Mouse (Mus musculus): ENCODE results near the gene Fmo1. TPM values are rescaled to one million over a fixed set of nuclear protein-coding genes. Genes with fewer than 3 reads are reported as not detected.

Gene Fmo1
- polyA plus RNA-seq, 1 experiment = not detected

DNA sequence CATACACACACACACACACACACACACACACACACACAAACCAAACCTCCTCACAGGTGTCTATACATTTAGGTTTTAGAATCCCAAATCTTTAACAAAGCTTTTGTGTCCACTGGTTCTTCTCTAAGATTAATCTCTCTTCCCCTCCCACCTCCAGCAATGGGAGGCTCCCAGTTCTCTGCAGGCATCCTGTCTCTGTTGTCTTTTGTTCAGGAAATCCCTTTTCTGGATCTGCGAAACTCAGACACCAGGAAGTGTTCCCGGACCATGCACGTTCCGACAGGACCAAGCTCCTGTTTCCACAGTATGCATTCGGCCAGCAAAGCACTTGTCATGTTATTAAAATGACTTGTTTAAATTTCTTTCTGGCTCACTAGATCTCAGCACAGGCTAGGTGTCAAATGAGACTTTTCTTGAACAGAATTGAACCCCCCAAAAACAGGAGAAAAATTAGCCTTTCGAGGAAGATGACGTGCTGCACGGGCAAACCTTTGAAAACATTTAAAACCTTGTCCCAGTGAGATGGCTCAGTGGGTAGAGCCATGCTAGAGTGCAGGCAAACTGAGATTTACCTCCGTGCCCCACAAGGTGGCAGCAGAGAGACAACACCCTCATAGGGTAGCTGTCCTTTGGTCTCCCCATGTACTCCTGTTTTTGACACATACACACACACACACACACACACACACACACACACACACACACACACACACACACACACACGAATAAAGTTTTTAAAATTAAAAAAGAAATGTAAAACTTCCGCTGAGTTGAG, 13.4 kb upstream of the Fmo1 start:
- peak; percentile 81 for TF ChIP-seq CTCF (IDR thresholded peaks at IDR 0.05; ENCODE audit: low read depth, low read length)
- TF ChIP-seq EP300 (IDR thresholded peaks at IDR 0.05; ENCODE audit: insufficient read depth, low read depth, low read length) = no peak
- no peak for TF ChIP-seq POLR2A (IDR thresholded peaks at IDR 0.05; ENCODE audit: insufficient read depth, low read length)
- Histone ChIP-seq H3K4me3 (ENCODE audit: low read depth, low read length) (no peak overlapping the region), H3K27me3 (ENCODE audit: control insufficient read depth, insufficient read depth, low read length, poor library complexity, severe bottlenecking) (no peaks in the 10 kb centered on the region), H3K9me3 (replicated peaks; ENCODE audit: control insufficient read depth, insufficient read depth, low read length, poor library complexity, severe bottlenecking) (no peaks in the 10 kb centered on the region), H3K9ac (ENCODE audit: low read depth, poor library complexity, severe bottlenecking) (no peak overlapping the region), H3K27ac (ENCODE audit: insufficient read depth, low read length) (no peak overlapping the region), H3K36me3 (ENCODE audit: control insufficient read depth, insufficient read depth, low read length, poor library complexity, severe bottlenecking) (no peaks in the 10 kb centered on the region), H3K4me1 (ENCODE audit: control insufficient read depth, insufficient read depth, low read length) (no peaks in the 10 kb centered on the region)

DNA sequence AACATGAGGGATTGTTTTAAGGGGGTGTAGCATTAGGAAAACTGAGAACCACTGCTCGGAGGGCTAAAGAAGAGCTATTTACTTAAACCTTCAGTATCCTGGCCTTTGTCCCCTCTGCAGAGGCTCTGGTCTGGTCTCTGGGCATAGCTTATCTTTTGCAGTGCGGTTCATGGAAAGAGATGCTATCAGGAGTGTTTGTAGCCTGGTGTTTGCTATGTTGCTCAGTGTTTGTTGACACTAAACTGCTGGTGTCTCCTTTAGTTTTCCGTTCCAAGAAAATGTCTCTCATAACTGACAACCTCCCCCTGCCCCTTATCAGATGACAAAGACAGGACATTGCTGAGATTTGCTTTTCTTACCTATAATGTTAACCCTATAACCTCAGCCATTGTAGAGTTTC, 8.7 kb upstream of the Fmo1 start:
- no peaks in the 10 kb centered on the region for H3K27me3 ChIP-seq (ENCODE audit: control insufficient read depth, insufficient read depth, low read length, poor library complexity, severe bottlenecking)
- H3K9me3 ChIP-seq (replicated peaks; ENCODE audit: control insufficient read depth, insufficient read depth, low read length, poor library complexity, severe bottlenecking) = no peaks in the 10 kb centered on the region
- H3K36me3 ChIP-seq (ENCODE audit: control insufficient read depth, insufficient read depth, low read length, poor library complexity, severe bottlenecking) = no peaks in the 10 kb centered on the region
- no peak overlapping the region for H3K9ac ChIP-seq (ENCODE audit: low read depth, poor library complexity, severe bottlenecking)
- H3K27ac ChIP-seq (ENCODE audit: insufficient read depth, low read length) = no peak overlapping the region
- TF ChIP-seq EP300 (IDR thresholded peaks at IDR 0.05; ENCODE audit: insufficient read depth, low read depth, low read length) (no peak), CTCF (IDR thresholded peaks at IDR 0.05; ENCODE audit: low read depth, low read length) (no peak), POLR2A (IDR thresholded peaks at IDR 0.05; ENCODE audit: insufficient read depth, low read length) (no peak)
- H3K4me3 ChIP-seq (ENCODE audit: low read depth, low read length) = no peak overlapping the region
- H3K4me1 ChIP-seq (ENCODE audit: control insufficient read depth, insufficient read depth, low read length) = no peaks in the 10 kb centered on the region

DNA sequence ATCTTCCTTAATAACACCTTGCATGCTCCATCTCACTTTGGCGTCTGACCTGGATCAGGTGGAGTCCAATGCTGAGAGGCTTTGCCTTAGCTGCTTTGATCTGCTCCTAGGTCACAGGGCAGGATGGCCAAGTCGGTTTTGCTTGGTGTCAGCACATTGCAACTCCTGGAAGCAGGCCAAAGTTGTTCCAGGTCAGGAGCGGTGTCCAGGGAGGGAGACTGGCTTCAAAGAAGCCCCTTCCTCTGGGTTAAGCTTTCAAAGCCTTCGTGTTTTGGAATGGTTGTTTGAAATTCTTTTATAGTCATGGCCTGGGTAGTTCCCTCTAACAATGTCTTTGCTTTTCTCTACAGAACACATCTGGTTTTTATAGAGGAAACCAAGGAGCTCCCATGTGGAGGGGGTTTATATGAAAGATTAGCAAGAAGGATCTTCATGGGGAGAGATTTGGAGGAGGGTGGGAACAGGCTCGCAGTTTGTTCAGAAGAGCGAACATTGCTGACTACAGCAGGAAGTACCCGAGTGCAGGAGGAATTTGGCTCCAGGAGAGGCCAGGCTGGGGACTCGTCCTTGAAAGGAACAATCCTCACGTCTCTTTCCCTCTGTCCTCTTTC, 5.4 kb upstream of the Fmo1 start:
- TF ChIP-seq EP300 (IDR thresholded peaks at IDR 0.05; ENCODE audit: insufficient read depth, low read depth, low read length) (no peak), POLR2A (IDR thresholded peaks at IDR 0.05; ENCODE audit: insufficient read depth, low read length) (no peak), CTCF (IDR thresholded peaks at IDR 0.05; ENCODE audit: low read depth, low read length) (no peak)
- no peak overlapping the region for H3K27ac ChIP-seq (ENCODE audit: insufficient read depth, low read length)

DNA sequence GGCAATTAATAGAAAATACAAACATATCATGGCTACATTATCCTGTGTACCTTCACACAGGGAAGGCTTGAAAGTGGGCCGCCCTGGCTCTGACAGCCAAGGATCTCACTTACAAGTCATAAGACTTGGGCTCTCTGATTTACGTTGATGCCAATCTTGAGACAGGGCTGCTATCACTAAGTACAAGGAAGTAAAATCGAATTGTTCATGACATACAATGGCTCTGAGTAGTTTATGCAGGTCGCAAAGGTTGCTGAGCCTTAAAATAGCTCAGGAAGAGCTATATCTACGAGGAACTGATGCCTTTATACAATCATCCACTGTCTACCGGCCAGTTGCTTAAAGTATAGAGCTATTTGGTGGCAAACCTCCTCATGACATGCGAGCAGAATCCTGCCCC, 4.6 kb upstream of the Fmo1 start:
- H3K27me3 ChIP-seq (ENCODE audit: control insufficient read depth, insufficient read depth, low read length, poor library complexity, severe bottlenecking) = no peaks in the 10 kb centered on the region
- H3K27ac ChIP-seq (ENCODE audit: insufficient read depth, low read length) = no peak overlapping the region
- no peak overlapping the region for H3K4me3 ChIP-seq (ENCODE audit: low read depth, low read length)
- TF ChIP-seq POLR2A (IDR thresholded peaks at IDR 0.05; ENCODE audit: insufficient read depth, low read length) = no peak
- no peak for TF ChIP-seq CTCF (IDR thresholded peaks at IDR 0.05; ENCODE audit: low read depth, low read length)
- TF ChIP-seq EP300 (IDR thresholded peaks at IDR 0.05; ENCODE audit: insufficient read depth, low read depth, low read length) = no peak
- H3K9ac ChIP-seq (ENCODE audit: low read depth, poor library complexity, severe bottlenecking) = no peak overlapping the region
- no peaks in the 10 kb centered on the region for H3K36me3 ChIP-seq (ENCODE audit: control insufficient read depth, insufficient read depth, low read length, poor library complexity, severe bottlenecking)
- no peaks in the 10 kb centered on the region for H3K4me1 ChIP-seq (ENCODE audit: control insufficient read depth, insufficient read depth, low read length)
- no peaks in the 10 kb centered on the region for H3K9me3 ChIP-seq (replicated peaks; ENCODE audit: control insufficient read depth, insufficient read depth, low read length, poor library complexity, severe bottlenecking)

More for the DNA sequence above, 5.4 kb upstream of the Fmo1 start:
- no peaks in the 10 kb centered on the region for H3K36me3 ChIP-seq (ENCODE audit: control insufficient read depth, insufficient read depth, low read length, poor library complexity, severe bottlenecking)
- no peaks in the 10 kb centered on the region for H3K4me1 ChIP-seq (ENCODE audit: control insufficient read depth, insufficient read depth, low read length)
- no peaks in the 10 kb centered on the region for H3K27me3 ChIP-seq (ENCODE audit: control insufficient read depth, insufficient read depth, low read length, poor library complexity, severe bottlenecking)
- no peaks in the 10 kb centered on the region for H3K9me3 ChIP-seq (replicated peaks; ENCODE audit: control insufficient read depth, insufficient read depth, low read length, poor library complexity, severe bottlenecking)
- H3K9ac ChIP-seq (ENCODE audit: low read depth, poor library complexity, severe bottlenecking) = no peak overlapping the region
- no peak overlapping the region for H3K4me3 ChIP-seq (ENCODE audit: low read depth, low read length)

DNA sequence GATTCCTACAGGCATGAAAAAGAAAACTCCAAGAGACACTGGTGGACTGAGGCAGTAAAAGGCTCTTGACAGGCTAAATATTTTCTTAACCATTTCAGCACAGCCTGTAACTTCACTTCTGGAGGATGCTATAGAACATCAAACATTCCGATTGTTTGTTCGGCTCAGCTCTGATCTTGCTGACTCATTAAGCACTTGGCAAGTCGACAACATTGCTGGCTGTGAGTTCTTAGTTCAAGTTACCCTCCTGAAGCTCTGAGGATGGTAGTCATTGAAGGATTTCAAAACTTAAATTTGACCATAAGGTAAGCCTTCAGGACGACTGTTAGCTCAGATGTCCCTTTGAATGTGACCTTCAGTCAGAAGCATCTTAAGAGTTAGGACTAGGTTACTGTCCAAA, 986 bp upstream of the Fmo1 start:
- H3K9me3 ChIP-seq (replicated peaks; ENCODE audit: control insufficient read depth, insufficient read depth, low read length, poor library complexity, severe bottlenecking) = no peaks in the 10 kb centered on the region
- TF ChIP-seq POLR2A (IDR thresholded peaks at IDR 0.05; ENCODE audit: insufficient read depth, low read length) = no peak
- no peak for TF ChIP-seq CTCF (IDR thresholded peaks at IDR 0.05; ENCODE audit: low read depth, low read length)
- TF ChIP-seq EP300 (IDR thresholded peaks at IDR 0.05; ENCODE audit: insufficient read depth, low read depth, low read length) = no peak
- no peak overlapping the region for H3K4me3 ChIP-seq (ENCODE audit: low read depth, low read length)
- H3K27ac ChIP-seq (ENCODE audit: insufficient read depth, low read length) = no peak overlapping the region
- H3K9ac ChIP-seq (ENCODE audit: low read depth, poor library complexity, severe bottlenecking) = no peak overlapping the region
- no peaks in the 10 kb centered on the region for H3K4me1 ChIP-seq (ENCODE audit: control insufficient read depth, insufficient read depth, low read length)
- no peaks in the 10 kb centered on the region for H3K27me3 ChIP-seq (ENCODE audit: control insufficient read depth, insufficient read depth, low read length, poor library complexity, severe bottlenecking)
- H3K36me3 ChIP-seq (ENCODE audit: control insufficient read depth, insufficient read depth, low read length, poor library complexity, severe bottlenecking) = no peaks in the 10 kb centered on the region

DNA sequence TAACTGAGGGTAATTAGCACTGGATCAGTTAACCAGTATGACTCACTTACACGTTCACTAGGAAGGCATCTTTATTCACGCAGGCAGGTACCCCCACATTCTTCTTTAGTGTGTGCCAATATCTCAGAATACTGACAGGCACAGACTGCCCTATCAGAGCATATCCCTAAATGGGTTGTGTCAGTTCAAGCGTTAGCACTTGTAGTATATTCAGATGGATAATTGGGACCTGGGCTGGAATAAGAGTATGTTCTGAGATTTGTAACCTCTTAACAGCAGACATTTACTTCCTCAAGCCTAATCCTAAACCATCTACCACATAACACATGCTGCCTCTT, 948 bp downstream of the Fmo1 start:
- Histone ChIP-seq H3K27me3 (ENCODE audit: control insufficient read depth, insufficient read depth, low read length, poor library complexity, severe bottlenecking) (no peaks in the 10 kb centered on the region), H3K4me3 (ENCODE audit: low read depth, low read length) (no peak overlapping the region), H3K4me1 (ENCODE audit: control insufficient read depth, insufficient read depth, low read length) (no peaks in the 10 kb centered on the region), H3K27ac (ENCODE audit: insufficient read depth, low read length) (no peak overlapping the region), H3K9me3 (replicated peaks; ENCODE audit: control insufficient read depth, insufficient read depth, low read length, poor library complexity, severe bottlenecking) (no peaks in the 10 kb centered on the region), H3K36me3 (ENCODE audit: control insufficient read depth, insufficient read depth, low read length, poor library complexity, severe bottlenecking) (no peaks in the 10 kb centered on the region), H3K9ac (ENCODE audit: low read depth, poor library complexity, severe bottlenecking) (no peak overlapping the region)
- TF ChIP-seq CTCF (IDR thresholded peaks at IDR 0.05; ENCODE audit: low read depth, low read length) (no peak), EP300 (IDR thresholded peaks at IDR 0.05; ENCODE audit: insufficient read depth, low read depth, low read length) (no peak), POLR2A (IDR thresholded peaks at IDR 0.05; ENCODE audit: insufficient read depth, low read length) (no peak)

Data from ES-Bruce4 (cell line).